Mouse (Mus musculus): ENCODE results near the gene Atg16l1. TPM values are rescaled to one million over a fixed set of nuclear protein-coding genes. Genes with fewer than 3 reads are reported as not detected.

The Atg16l1 gene
- 32.5 and 36.1 TPM in 2 replicates for polyA plus RNA-seq (2012; rRNA removed)

GRCm38 (mm10) chr1:87755641-87756470 lies at the start of gene Atg16l1:
Gene Atg16l1 (plus strand): TSS chr1:87755870.
- DNase-seq (ENCODE audit: low spot score), result peak; percentile 83

GRCm38 (mm10) chr1:87706361-87706760 lies 49.3 kb upstream of the Atg16l1 start:
- DNase-seq (ENCODE audit: low spot score), result no peak

GRCm38 (mm10) chr1:87709020-87709419 lies 46.6 kb upstream of the Atg16l1 start:
- DNase-seq (ENCODE audit: low spot score), result no peak

- DNase-seq (ENCODE audit: low spot score), result no peak
Measured at GRCm38 (mm10) chr1:87709661-87710270, 45.9 kb upstream of the Atg16l1 start.

- no peak for DNase-seq (ENCODE audit: low spot score)
Measured at GRCm38 (mm10) chr1:87711938-87712613, 43.6 kb upstream of the Atg16l1 start.

GRCm38 (mm10) chr1:87712614-87712971 lies 43.1 kb upstream of the Atg16l1 start:
- no peak for DNase-seq (ENCODE audit: low spot score)

GRCm38 (mm10) chr1:87721382-87721781 lies 34.3 kb upstream of the Atg16l1 start:
- DNase-seq (ENCODE audit: low spot score), result no peak

GRCm38 (mm10) chr1:87722081-87722480 lies 33.6 kb upstream of the Atg16l1 start:
- no peak for DNase-seq (ENCODE audit: low spot score)

- no peak for DNase-seq (ENCODE audit: low spot score)
Measured at GRCm38 (mm10) chr1:87723351-87723750, 32.3 kb upstream of the Atg16l1 start.

GRCm38 (mm10) chr1:87729070-87729469 lies 26.6 kb upstream of the Atg16l1 start:
- DNase-seq (ENCODE audit: low spot score), result no peak

GRCm38 (mm10) chr1:87729850-87730249 lies 25.8 kb upstream of the Atg16l1 start:
- DNase-seq (ENCODE audit: low spot score), result no peak

- no peak for DNase-seq (ENCODE audit: low spot score)
Measured at GRCm38 (mm10) chr1:87730271-87730670, 25.4 kb upstream of the Atg16l1 start.

GRCm38 (mm10) chr1:87733212-87733611 lies 22.5 kb upstream of the Atg16l1 start:
- no peak for DNase-seq (ENCODE audit: low spot score)

GRCm38 (mm10) chr1:87734153-87734552 lies 21.5 kb upstream of the Atg16l1 start:
- DNase-seq (ENCODE audit: low spot score), result no peak

- no peak for DNase-seq (ENCODE audit: low spot score)
Measured at GRCm38 (mm10) chr1:87740584-87741290, 14.9 kb upstream of the Atg16l1 start.

- DNase-seq (ENCODE audit: low spot score), result no peak
Measured at GRCm38 (mm10) chr1:87749360-87749973, 6.2 kb upstream of the Atg16l1 start.

GRCm38 (mm10) chr1:87763821-87764220 lies 8.2 kb downstream of the Atg16l1 start:
- DNase-seq (ENCODE audit: low spot score), result no peak

- DNase-seq (ENCODE audit: low spot score), result no peak
Measured at GRCm38 (mm10) chr1:87765741-87766140, 10.1 kb downstream of the Atg16l1 start.

- no peak for DNase-seq (ENCODE audit: low spot score)
Measured at GRCm38 (mm10) chr1:87766233-87766632, 10.6 kb downstream of the Atg16l1 start.

GRCm38 (mm10) chr1:87769263-87769662 lies 13.6 kb downstream of the Atg16l1 start:
- DNase-seq (ENCODE audit: low spot score), result no peak

- DNase-seq (ENCODE audit: low spot score), result no peak
Measured at GRCm38 (mm10) chr1:87770486-87770885, 14.8 kb downstream of the Atg16l1 start.

GRCm38 (mm10) chr1:87771724-87772123 lies 16.1 kb downstream of the Atg16l1 start:
- DNase-seq (ENCODE audit: low spot score), result no peak

Data from urinary bladder, adult 2 months (tissue).